Mouse (Mus musculus) inflammation-experienced regulatory T-cells, adult 6 months (primary cell): ENCODE measurements at regions not wholly inside any gene's neighbourhood (a gene's known extent, or its start where the extent isn't known, plus 50 kb on each side); places are given as distances from the start of the nearest gene placed in this dataset.

ENCODE experiments used
- ATAC-seq: one replicate; pipeline ENCODE4 v1.8.0; 2017

DNA sequence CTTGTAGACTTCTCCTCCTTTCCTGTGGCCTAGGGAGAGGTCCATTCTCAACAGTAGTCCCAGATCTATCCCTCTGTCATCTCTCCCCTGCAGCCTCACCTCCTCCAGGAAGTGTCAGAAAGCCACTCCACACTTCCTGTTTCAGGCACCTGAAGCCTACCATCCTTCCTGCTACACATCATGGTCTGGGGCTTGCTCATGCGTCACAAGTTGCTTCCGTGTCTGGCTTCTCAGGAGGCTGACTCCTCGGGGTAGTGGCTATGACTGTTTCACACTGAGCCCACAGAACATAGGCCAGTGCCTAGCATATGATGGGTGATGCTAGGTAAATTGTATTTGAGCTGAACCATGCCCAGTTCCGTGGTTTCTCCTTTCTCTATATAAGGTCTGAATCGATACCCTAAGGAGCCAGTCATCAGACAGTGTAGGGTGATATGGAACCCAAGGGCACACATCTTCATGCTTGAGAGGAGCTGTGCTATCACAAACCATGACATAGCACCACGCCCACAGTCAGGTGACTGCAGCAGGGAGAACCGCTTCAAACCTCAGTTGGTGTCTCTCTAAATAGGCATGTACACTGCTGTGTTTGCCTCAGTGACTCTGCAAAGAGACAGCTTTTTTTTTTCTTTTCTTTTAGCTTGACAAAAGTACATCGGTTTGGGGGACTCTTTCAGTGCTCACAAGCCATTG is 272.2 kb downstream of the Sec61b start:
- peak; percentile 70 for ATAC-seq

GRCm38 (mm10) chr4:47772230-47772920 is 272.6 kb upstream of the Nr4a3 start:
- no peak for ATAC-seq

GRCm38 (mm10) chr4:47774664-47775063 is 270.3 kb upstream of the Nr4a3 start:
- no peak for ATAC-seq

- no peak for ATAC-seq
Measured at GRCm38 (mm10) chr4:47781039-47781438, 263.9 kb upstream of the Nr4a3 start.

DNA sequence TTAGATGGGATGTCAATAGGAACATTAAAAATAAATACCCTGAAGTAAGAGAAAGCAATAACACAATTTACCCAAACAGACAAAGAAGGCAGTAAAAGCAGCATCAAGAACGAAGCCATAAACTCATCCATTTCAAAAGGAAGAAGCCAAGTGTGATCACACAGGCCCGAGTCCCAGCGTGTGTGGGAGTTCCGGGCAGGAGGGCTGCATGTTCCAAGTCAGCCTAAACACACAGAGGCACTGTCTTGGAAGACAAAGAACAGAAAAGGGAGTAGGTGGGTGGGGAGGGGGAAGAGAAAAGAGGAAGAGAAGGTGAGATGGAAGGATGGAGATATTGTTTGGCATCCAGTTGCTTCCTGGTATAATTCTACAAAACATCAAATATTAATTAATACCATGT is 248.0 kb upstream of the Nr4a3 start:
- ATAC-seq: no peak

- ATAC-seq: peak; percentile 97
Measured at GRCm38 (mm10) chr4:47799165-47799564, 245.8 kb upstream of the Nr4a3 start.

GRCm38 (mm10) chr4:47803111-47803510 is 241.8 kb upstream of the Nr4a3 start:
- no peak for ATAC-seq

DNA sequence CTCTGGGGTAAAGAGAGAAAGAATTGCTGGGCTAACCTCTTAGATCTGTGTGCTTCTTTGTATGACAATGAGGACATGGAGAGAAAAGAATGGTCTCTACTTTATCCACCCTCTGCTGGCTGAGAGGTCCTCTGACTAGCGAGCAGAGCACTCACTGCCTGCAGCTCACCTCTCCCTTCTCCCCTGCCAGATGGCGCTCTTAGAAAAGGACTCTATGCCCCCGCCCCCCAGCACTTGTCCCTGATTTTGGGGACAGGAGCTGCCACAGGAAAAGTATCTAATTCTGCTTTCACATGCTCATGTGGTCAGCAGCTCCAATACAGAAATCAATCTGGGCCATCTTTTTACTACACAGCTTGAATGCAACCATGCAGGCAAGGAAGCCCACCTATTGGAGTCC is 237.1 kb upstream of the Nr4a3 start:
- no peak for ATAC-seq

DNA sequence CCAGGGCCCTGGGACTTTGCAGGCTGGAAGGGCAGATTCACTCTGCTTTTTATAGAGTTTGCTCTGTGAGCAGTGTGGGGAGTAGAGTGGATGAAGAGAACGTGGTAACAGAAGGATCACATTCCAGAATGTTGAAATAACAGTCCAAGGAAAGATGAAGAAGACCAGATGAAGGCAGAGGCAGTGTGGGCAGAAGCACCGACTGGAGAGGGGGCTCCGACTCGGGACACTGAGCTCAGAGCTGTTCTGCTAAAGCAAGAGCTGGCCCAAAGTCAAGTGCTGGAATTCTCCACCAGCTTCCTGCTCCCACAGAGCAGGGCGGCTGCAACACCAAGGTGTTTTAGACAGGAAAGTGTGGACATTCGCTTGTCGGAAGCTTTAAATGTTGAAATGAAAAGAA is 230.9 kb upstream of the Nr4a3 start:
- no peak for ATAC-seq

- ATAC-seq: no peak
Measured at GRCm38 (mm10) chr4:47818371-47819159, 226.4 kb upstream of the Nr4a3 start.

DNA sequence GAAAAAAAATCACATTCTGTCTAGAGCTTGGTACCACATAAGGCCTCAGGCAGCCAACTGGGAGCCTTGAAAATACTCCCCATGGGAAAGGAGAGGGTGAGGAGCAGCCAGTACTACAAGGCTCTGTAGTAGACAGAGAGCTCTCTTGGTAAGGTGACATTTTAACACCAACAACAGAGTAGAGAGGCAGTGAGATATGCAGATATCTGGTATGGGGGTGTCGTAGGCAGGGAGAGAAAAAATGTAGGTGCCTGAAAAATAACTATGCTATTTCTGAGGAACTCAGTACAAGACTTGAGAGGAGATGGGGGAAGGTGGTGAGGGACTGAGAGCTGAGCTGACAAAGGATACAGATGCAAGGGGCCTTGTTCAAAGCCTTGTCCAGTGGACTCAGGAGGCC is 224.4 kb upstream of the Nr4a3 start:
- ATAC-seq: no peak

- no peak for ATAC-seq
Measured at GRCm38 (mm10) chr4:47823299-47823698, 221.7 kb upstream of the Nr4a3 start.

GRCm38 (mm10) chr4:47824083-47824482 is 220.9 kb upstream of the Nr4a3 start:
- no peak for ATAC-seq

DNA sequence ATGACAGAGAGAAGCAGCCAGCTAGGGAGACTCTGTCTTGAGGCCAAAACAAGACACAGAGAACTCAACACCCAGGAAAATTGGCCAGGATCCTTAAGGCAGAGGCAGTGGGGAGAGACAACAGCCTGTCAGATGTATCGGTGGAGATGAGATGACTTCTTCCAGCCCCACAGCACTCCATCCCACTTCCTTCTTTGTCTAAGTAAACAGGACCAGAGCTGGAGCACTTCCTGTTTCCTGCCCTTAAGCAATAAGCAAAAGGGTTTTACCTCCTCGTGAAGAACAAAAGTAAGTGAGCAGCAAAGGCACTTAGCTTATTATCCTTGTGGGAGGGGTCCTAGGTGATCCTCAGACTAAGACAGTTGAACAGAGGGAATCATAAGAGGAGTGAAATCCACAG is 212.0 kb upstream of the Nr4a3 start:
- ATAC-seq: no peak

- ATAC-seq: no peak
Measured at GRCm38 (mm10) chr4:47838411-47838810, 206.5 kb upstream of the Nr4a3 start.

DNA sequence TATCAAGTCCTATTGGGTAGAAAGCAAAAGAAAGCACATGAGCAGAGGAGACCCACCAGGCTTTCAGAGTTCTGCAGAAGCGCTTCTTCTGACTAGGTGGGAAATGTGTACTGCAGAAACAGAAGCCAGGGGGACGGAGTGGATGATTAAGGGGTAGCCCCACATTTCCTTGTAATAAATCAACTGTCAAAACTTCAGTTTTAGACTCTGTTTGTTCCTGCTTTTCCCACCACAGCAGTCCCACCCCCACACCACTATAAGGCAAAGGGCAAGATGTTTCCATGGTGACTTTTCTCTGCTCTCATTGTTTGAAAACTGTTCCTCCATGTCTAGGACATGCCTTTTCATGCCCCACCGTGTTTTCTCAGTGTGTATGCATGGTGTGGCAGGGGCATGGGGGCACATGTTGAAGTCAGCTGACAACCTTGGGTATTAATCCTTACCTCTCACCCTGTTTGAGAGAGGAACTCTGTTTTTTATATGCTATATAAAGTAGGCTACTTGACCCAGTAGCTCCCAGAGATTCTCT is 202.8 kb upstream of the Nr4a3 start:
- ATAC-seq: no peak

- no peak for ATAC-seq
Measured at GRCm38 (mm10) chr4:47845239-47845638, 199.7 kb upstream of the Nr4a3 start.

DNA sequence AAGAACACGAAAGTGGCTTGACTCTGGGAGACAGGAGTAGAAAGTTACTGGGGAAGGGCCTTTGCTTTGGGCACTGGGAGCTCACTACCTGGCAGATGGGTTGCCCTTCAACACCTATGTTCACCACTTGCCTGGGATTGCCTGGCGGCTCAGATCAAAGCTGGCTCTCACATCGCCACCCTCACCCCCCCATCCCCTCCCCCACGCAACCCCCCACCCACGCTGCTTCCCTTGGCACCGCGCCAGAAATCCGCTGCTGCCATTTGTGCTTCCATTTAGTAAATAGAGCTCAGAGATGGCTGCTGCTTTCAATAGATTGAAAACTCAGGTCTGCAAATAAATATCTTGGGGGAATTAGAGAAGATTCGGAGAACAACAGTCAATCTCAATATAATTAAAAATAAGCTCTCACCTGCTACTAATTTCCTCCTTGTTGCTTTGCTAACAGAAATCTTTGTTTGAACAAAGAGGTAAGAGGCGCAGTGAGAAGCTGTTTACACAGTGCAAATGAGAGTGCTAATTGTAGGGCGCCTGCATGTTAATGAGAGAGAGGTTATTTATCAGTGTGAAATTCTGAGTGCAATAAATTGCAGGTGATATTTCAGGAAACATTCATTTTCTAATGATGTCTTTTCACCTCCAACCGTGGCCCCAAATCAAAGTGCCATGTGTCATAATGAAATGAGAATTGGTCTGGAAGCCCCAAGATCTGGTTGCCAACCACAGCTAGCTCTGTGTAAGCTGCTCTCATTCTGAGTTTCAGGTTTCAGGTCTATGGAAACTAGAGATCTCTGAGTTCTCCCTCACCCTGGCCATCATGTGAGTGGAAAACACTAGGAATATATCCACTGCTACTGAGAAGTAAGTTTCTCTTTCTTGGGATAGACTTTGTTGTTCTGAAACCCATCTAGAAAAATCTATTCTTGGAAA is 198.3 kb upstream of the Nr4a3 start:
- ATAC-seq: no peak

DNA sequence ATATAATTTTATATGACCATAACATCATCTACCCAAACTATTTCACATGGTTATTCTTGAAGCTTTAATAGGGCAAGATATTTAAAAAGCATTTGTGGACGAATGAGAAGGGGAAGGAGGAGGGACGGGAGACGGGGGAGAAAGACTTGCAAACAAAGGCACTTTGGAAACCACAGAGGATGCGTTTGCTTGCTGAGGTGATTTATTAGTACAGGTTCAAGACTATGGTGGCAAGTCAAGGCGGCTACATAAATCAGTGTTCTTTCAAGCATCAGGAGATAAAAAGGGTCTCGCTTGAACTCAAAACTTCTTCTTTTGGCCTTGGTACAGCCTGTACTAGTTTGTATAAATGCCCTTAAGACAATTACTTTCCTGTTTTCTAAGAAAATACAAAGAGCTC is 183.8 kb upstream of the Nr4a3 start:
- no peak for ATAC-seq

DNA sequence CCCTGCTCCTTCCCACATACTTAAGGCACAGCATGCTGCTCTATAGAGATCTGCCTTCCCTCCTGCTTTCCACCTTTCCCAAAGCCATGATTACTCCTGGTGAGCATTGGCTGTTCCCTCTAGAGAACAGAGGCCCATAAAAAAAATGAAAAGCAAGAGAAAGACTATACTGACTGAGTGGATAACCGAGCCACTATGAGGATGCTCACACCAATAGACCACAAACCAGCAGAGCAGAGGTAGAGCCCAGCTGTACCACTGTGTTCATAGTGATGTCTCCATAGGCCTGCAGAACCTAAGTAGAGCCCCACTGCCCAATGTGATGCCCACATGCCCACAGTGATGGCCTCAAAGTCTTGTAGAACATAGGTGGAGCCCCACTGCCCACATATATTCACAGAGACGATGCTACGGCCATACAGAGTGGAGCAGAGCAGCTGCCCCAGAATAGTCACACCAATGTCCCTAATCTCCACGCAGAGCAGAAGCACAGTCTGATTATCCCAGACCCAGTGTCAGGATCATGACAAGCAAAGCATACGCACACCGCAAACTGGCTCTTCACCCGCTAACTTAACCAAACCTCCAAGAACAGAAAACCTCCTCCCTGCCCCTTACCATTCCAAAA is 174.8 kb upstream of the Nr4a3 start:
- no peak for ATAC-seq

DNA sequence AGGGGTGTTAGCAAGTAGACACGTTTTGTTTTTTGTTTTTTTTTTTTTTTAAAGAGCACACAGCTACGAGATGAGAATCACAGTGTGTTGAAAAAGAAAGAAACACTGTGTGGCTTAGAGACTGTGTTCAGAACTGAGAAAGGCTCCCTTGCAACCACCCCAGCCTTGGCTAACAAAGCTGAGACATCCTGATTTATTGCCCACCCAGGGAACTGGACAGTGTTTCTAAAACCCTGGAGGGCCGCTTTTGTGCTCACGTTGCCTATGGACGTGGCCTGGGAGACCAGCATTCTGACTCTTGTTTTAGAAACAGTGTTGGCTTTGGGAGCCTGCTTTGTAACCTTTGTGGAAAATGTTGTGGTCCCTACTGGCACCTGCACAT is 174.3 kb upstream of the Nr4a3 start:
- no peak for ATAC-seq

DNA sequence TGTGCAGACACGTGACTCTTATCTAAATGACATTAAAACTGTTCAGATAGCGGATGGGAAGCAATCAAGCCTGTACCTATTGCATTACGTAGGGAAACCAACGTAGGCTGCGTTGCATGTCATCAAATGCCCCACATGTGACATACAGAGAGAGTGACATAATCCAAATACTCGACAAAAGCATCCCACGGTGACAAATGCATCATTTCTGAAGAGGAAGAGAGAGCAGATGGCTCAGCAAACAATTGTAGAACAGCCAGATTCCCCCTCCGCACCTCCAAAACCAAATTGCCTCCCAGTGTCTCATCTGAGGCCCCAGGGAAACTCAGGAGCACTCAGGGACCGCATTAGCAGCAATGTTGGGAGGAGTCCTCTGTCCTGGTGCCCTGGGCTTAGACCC is 163.4 kb upstream of the Nr4a3 start:
- ATAC-seq: no peak
